Mouse (Mus musculus) embryonic facial prominence, embryonic 11.5 days (tissue): ENCODE data around the gene Gngt1. TPM values are rescaled to one million over a fixed set of nuclear protein-coding genes. Genes with fewer than 3 reads are reported as not detected.

Experiments
- ATAC-seq: fragments of 200-750 bp; cut with Nextera tagmentation; replicated peaks from 2 replicates; pipeline ENCODE4 v1.8.0; 2017; ENCODE audit warnings: low read depth; ENCODE audit not compliant: insufficient number of reproducible peaks, low FRiP score, low TSS enrichment
- DNase-seq: peaks from one replicate; pipeline ENCODE4 v3.0.0-alpha.2; 2015; ENCODE audit warnings: low spot score
- H3K27ac ChIP-seq: fragments of 300-500 bp; sonication (generic); replicated peaks from 2 replicates; pipeline ENCODE4 v1.5.1; 2014; ENCODE audit warnings: mild to moderate bottlenecking, low read depth, low read length, control low read depth
- H3K27me3 ChIP-seq: fragments of 300-500 bp; sonication (generic); 2 replicates; pipeline ENCODE4 v1.6.1; 2014; ENCODE audit warnings: mild to moderate bottlenecking, low read length, moderate library complexity, mixed read lengths; ENCODE audit not compliant: control insufficient read depth, insufficient read depth
- H3K36me3 ChIP-seq: fragments of 300-500 bp; sonication (generic); replicated peaks from 2 replicates; pipeline ENCODE4 v1.6.1; 2014; ENCODE audit warnings: low read depth, mild to moderate bottlenecking, low read length, moderate library complexity, mixed read lengths; ENCODE audit not compliant: control insufficient read depth, insufficient read depth
- H3K4me1 ChIP-seq: fragments of 300-500 bp; sonication (generic); 2 replicates; pipeline ENCODE4 v1.6.1; 2014; ENCODE audit warnings: low read length, mixed read lengths; ENCODE audit not compliant: control insufficient read depth, insufficient read depth
- H3K4me2 ChIP-seq: fragments of 300-500 bp; sonication (generic); 2 replicates; pipeline ENCODE4 v1.6.1; 2014; ENCODE audit warnings: low read depth, mild to moderate bottlenecking, control low read depth, low read length, moderate library complexity
- H3K4me3 ChIP-seq: fragments of 300-500 bp; sonication (generic); 2 replicates; pipeline ENCODE4 v1.5.1; 2014; ENCODE audit warnings: low read depth, low read length, control low read depth
- H3K9ac ChIP-seq: fragments of 300-500 bp; sonication (generic); replicated peaks from 2 replicates; pipeline ENCODE4 v1.6.1; 2014; ENCODE audit warnings: mild to moderate bottlenecking, control low read depth, low read length
- H3K9me3 ChIP-seq: fragments of 300-500 bp; sonication (generic); replicated peaks from 2 replicates; pipeline ENCODE4 v1.6.1; 2016; ENCODE audit warnings: mild to moderate bottlenecking, low read length, inconsistent platforms, mixed read lengths; ENCODE audit not compliant: control insufficient read depth
- WGBS: fragments of 180-500 bp; shearing (Covaris S2); extraction: QIAGEN DNeasy Blood & Tissue Kit; methylation state at CpG from one replicate; pipeline ENCODE4 v1.1.7; 2014; 5-methylcytosine and 5-hydroxymethylcytosine counted together
- polyA plus RNA-seq: library from polyadenylated mRNA; unstranded; fragments of >200 nt; fragmentation: Nextera tagmentation; extraction: Ambion mirVana; gene quantifications from 2 replicates; pipeline ENCODE4 v1.2.1, GENCODE M21; 2014

Gngt1 gene
- polyA plus RNA-seq, 1 experiment from 2014 or later, result not detected

GRCm38 (mm10) chr6:4030956-4031355 is 37.4 kb downstream of the Gngt1 start:
- H3K4me2 ChIP-seq, result no peak overlapping the region
- 79% methylated on average over 3 of the region's 3 CpGs for WGBS
- H3K4me1 ChIP-seq, result no peaks in the 10 kb centered on the region
- DNase-seq, result no peak
- no peak overlapping the region for H3K4me3 ChIP-seq
- H3K9me3 ChIP-seq, result no peaks in the 10 kb centered on the region
- no peak overlapping the region for H3K9ac ChIP-seq
- H3K27ac ChIP-seq, result no peak overlapping the region
- H3K27me3 ChIP-seq, result no peaks in the 10 kb centered on the region
- ATAC-seq, result no peak
- no peaks in the 10 kb centered on the region for H3K36me3 ChIP-seq

GRCm38 (mm10) chr6:4041821-4042220 is 48.2 kb downstream of the Gngt1 start:
- H3K4me2 ChIP-seq, result no peak overlapping the region
- no peaks in the 10 kb centered on the region for H3K4me1 ChIP-seq
- no peaks in the 10 kb centered on the region for H3K9me3 ChIP-seq
- no peaks in the 10 kb centered on the region for H3K27me3 ChIP-seq
- ATAC-seq, result no peak
- H3K4me3 ChIP-seq, result no peak overlapping the region
- 77% methylated on average over 1 of the region's 1 CpGs for WGBS
- H3K9ac ChIP-seq, result no peak overlapping the region
- no peak for DNase-seq
- no peaks in the 10 kb centered on the region for H3K36me3 ChIP-seq
- no peak overlapping the region for H3K27ac ChIP-seq

Other genes starting within 250 kb of the Gngt1 start
- 0.49 and 0.64 TPM in 2 replicates for gene Calcr, start 229.1 kb upstream of the Gngt1 start, polyA plus RNA-seq
- 1.2 and 1.4 TPM in 2 replicates for gene Tfpi2, start 4.9 kb upstream of the Gngt1 start, polyA plus RNA-seq
- gene Gng11, start 10.1 kb downstream of the Gngt1 start, polyA plus RNA-seq, result 62.5 and 62.7 TPM in 2 replicates
- gene Bet1, start 93.2 kb downstream of the Gngt1 start, polyA plus RNA-seq, result 73.9 and 83.5 TPM in 2 replicates